Mouse (Mus musculus) left cerebral cortex, adult 11 months (tissue): Measurements from ENCODE around the gene Ppp6r2.
A peak's percentile ranks its signal among the peaks of the same experiment; 100 is the strongest.

Source experiments
- DNase-seq: peaks from one replicate; pipeline ENCODE4 v3.0.0; 2022; ENCODE audit warnings: low spot score

The Ppp6r2 gene

GRCm38 (mm10) chr15:89182328-89182741 is 29.0 kb upstream of the Ppp6r2 start:
- no peak for DNase-seq

- DNase-seq: no peak
Observed at GRCm38 (mm10) chr15:89182842-89183241, 28.5 kb upstream of the Ppp6r2 start.

GRCm38 (mm10) chr15:89184141-89184936 is 27.0 kb upstream of the Ppp6r2 start:
- no peak for DNase-seq

- DNase-seq: no peak
Observed at GRCm38 (mm10) chr15:89184937-89185227, 26.5 kb upstream of the Ppp6r2 start.

GRCm38 (mm10) chr15:89195261-89195681 is 16.1 kb upstream of the Ppp6r2 start:
- DNase-seq: no peak

GRCm38 (mm10) chr15:89195690-89196312 is 15.6 kb upstream of the Ppp6r2 start:
- DNase-seq: peak; percentile 85

- peak; percentile 96 for DNase-seq
Observed at GRCm38 (mm10) chr15:89196313-89196706, 15.0 kb upstream of the Ppp6r2 start, which contains the start of gene Dennd6b. Gene Dennd6b, minus strand, starts transcription at chr15:89196496.

- no peak for DNase-seq
Observed at GRCm38 (mm10) chr15:89197056-89197455, 14.3 kb upstream of the Ppp6r2 start.

- no peak for DNase-seq
Observed at GRCm38 (mm10) chr15:89207457-89207856, 3.9 kb upstream of the Ppp6r2 start.

- DNase-seq: peak; percentile 78
Observed at GRCm38 (mm10) chr15:89209886-89210761, 1.2 kb upstream of the Ppp6r2 start.

GRCm38 (mm10) chr15:89211716-89212461 is 536 bp downstream of the Ppp6r2 start:
- DNase-seq: no peak

GRCm38 (mm10) chr15:89212495-89212894 is 1.1 kb downstream of the Ppp6r2 start:
- no peak for DNase-seq

- no peak for DNase-seq
Observed at GRCm38 (mm10) chr15:89213517-89213916, 2.2 kb downstream of the Ppp6r2 start.

GRCm38 (mm10) chr15:89214953-89215352 is 3.6 kb downstream of the Ppp6r2 start:
- DNase-seq: no peak

- DNase-seq: no peak
Observed at GRCm38 (mm10) chr15:89215611-89216233, 4.4 kb downstream of the Ppp6r2 start.

GRCm38 (mm10) chr15:89233586-89233985 is 22.2 kb downstream of the Ppp6r2 start:
- DNase-seq: peak; percentile 36

- DNase-seq: no peak
Observed at GRCm38 (mm10) chr15:89234052-89234451, 22.7 kb downstream of the Ppp6r2 start.

- no peak for DNase-seq
Observed at GRCm38 (mm10) chr15:89239751-89240392, 28.5 kb downstream of the Ppp6r2 start.

- no peak for DNase-seq
Observed at GRCm38 (mm10) chr15:89241025-89241424, 29.7 kb downstream of the Ppp6r2 start.

GRCm38 (mm10) chr15:89249063-89249462 is 37.7 kb downstream of the Ppp6r2 start:
- no peak for DNase-seq

GRCm38 (mm10) chr15:89255330-89255729 is 44.0 kb downstream of the Ppp6r2 start:
- no peak for DNase-seq
